Mouse (Mus musculus): Measurements from ENCODE around the gene Musk. TPM values are rescaled to one million over a fixed set of nuclear protein-coding genes. Genes with fewer than 3 reads are reported as not detected.

The Musk gene
- polyA plus RNA-seq, 1 experiment from 2014 or later = not detected

Other genes with a start within 250 kb of the Musk start
- gene Svep1, start 79.1 kb upstream of the Musk start, polyA plus RNA-seq (2015; fragmentation: Nextera tagmentation; extraction: Ambion mirVana) = 0.22 and 0.33 TPM in 2 replicates

Data from forebrain, embryonic 13.5 days (tissue).